Mouse (Mus musculus) frontal cortex, postnatal 36 days (tissue): Measurements from ENCODE around the gene Pcsk4.
A peak's percentile ranks its signal among the peaks of the same experiment; 100 is the strongest.

Source experiments
- DNase-seq, 2 experiments: peaks; one replicate each; pipeline ENCODE4 v3.0.0; 2022; ENCODE audit warnings: low spot score in 2 of 2

The Pcsk4 gene

GRCm38 (mm10) chr10:80299301-80299700 lies 30.0 kb downstream of the Pcsk4 start:
- no peak for DNase-seq

- peak; percentile 92 to 93 for DNase-seq
Observed at GRCm38 (mm10) chr10:80298571-80299281, 30.6 kb downstream of the Pcsk4 start.

DNA sequence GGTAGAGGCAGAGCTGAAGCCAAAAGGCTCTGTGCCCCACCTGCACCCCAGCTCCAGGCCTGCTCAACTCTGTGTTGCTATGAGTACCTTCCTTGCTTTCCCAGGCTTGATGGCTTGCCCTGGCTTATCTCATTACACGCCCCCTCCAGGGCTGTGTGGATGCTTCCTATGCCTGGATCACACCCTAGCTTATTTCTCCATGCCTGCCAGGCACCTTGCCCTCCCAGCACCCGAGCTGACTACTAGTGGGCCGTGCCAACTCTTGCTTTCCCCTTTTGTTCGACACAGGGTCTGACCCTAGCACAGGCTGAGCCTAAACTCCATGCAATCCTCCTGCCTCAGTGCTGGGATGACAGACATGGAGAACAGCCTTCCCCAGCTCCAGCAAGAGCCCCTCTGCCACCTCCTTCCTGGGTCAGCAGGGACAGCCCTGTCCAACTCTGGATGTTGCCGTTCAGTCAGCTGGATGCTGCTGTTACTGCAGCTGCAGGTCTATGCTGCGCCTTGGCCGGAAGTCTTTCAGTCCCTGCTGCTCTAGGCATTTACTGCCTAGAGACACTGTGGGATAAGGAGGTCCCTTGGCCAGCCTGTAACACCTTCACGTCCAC lies 31.7 kb downstream of the Pcsk4 start:
- no peak for DNase-seq

DNA sequence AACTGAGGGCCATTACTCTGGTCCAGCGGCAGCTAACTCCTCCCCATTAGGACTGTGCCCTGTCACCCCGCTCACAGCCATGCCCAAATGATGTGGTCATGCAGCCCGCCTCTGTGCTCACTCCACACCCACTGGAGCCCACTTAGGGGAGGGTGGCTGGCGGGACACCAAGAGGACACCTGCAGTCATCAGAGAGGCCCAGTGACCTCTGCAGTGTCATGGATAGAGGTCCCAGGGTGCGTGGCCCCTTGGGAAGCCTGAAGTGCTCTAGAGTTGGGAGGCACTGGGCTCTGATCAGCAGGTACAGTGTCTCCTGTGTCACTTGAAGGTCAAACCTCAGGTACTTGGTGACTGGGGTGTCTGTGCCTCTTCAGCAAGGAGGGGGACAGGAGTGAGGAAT lies 32.5 kb downstream of the Pcsk4 start:
- no peak for DNase-seq

- peak; percentile 85 to 89 for DNase-seq
Observed at GRCm38 (mm10) chr10:80295618-80296425, 33.5 kb downstream of the Pcsk4 start, which contains the start of gene Apc2. TSS of gene Apc2 (plus strand) at chr10:80295977.

DNA sequence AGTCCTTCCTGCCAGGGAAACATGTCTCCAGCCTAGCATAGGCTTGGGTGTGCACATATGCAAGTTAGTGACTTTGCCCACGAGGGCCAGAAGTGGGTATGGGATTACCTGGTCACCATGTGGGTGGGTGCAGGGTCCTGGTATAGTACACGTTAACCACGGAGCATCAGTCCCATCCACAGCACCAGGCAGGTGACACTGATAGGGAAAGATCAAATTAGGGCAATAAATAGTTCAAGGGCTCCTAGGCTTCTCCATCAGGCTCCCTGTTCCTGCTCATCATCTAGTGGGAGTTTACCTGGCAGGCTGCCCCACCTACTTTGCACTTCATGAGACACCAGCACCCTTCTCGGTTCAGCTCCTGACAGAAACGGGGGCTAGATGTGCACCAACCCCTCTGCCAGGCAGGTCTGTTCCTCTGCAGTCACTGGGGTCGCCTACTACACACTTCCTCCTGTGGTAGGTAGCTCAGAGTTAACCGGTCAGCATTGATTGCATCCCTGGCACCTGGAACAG lies 34.5 kb downstream of the Pcsk4 start:
- no peak for DNase-seq

DNA sequence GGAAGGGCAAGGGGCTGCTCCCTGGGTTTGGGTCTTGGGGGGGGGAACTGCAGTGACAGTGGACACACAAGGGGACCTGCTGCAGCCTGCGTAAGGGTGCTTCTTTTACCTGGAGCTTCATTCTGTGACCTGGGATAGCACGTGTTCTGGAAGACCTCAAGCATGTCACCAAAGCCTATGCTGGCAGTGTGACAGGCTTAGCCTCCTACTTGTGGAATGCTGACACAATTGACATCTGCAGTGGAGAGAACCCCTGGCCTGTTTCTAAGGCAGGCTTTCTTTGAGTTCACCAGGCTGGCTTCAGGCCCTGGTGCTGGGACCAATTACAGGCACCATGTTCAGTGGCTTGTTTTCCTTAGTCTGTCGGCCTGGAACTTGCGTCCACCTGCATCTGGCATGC lies 35.0 kb downstream of the Pcsk4 start:
- DNase-seq: no peak

GRCm38 (mm10) chr10:80293325-80293724 lies 36.0 kb downstream of the Pcsk4 start:
- no peak for DNase-seq

- peak; percentile 89 to 93 for DNase-seq
Observed at GRCm38 (mm10) chr10:80292251-80293146, 36.8 kb downstream of the Pcsk4 start, which contains the start of gene Rps15. TSS of gene Rps15 (plus strand) at chr10:80292453.

GRCm38 (mm10) chr10:80288657-80289056 lies 40.6 kb downstream of the Pcsk4 start:
- DNase-seq: no peak

DNA sequence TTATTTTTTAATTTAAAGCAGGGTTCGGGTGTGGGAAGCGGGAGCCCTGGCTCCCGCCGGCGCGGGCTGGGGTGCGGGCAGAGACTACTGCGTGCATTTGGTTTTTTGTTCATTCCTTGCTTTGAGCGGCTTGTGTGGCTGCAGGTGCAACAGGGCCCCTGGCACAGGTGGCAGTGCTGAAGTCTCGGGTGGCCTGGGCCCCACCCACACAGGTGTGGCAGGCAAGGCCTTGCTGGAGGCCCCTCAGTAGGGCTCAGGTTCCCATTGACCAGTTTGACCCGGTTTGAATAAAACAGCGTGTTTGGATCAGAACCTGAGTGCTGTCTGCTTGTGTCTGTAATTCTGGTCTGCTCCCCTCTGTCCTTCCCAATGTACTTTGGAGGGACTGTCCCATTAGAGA lies 41.2 kb downstream of the Pcsk4 start:
- DNase-seq: no peak

- DNase-seq: no peak
Observed at GRCm38 (mm10) chr10:80285222-80286070, 43.9 kb downstream of the Pcsk4 start.

- DNase-seq: no peak
Observed at GRCm38 (mm10) chr10:80282481-80283441, 46.5 kb downstream of the Pcsk4 start.

DNA sequence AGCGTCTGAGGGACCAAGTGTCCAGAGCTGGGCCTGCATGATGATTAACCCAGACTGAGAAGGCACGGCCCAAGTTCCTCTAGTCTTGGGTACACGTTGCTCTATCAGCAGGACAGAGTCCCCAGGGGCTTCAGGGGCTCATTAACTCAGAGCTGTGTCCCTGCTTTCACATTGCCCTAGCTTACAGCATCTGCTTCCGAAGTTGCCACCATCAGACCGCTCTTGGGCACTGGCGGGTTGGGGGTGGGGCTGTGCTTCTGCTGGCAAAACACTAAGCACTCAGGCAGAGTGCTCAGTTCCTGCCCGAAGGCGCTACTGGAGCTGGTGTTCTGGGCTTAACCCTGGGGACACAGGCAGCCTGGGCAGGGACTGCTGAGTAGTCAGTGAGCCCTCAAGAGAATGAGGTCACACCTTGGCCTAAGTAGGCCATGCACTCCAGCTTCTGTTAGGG lies 47.4 kb downstream of the Pcsk4 start:
- DNase-seq: no peak

GRCm38 (mm10) chr10:80281304-80281703 lies 48.0 kb downstream of the Pcsk4 start:
- no peak for DNase-seq

- no peak for DNase-seq
Observed at GRCm38 (mm10) chr10:80279273-80279672, 50.0 kb downstream of the Pcsk4 start.

- DNase-seq: no peak
Observed at GRCm38 (mm10) chr10:80278390-80278789, 50.9 kb downstream of the Pcsk4 start.

DNA sequence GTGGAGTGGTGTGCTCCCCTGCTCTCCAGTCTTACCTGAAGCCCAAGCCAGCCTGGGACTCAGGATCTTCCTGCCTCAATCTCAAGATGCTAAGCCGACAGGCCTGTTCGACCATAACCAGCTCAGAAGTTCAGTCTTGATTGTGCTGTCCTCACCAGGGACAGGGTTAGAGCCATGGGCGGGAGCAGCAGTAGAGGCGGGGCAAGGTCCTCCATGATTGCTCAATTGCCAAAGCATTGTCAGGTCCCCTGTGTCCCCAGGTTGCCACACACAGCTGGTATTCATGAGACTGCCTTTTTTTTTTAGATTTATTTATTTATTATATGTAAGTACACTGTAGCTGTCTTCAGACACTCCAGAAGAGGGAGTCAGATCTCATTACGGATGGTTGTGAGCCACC lies 53.1 kb downstream of the Pcsk4 start:
- no peak for DNase-seq

GRCm38 (mm10) chr10:80273847-80274246 lies 55.5 kb downstream of the Pcsk4 start:
- DNase-seq: no peak
